Mouse (Mus musculus): Measurements from ENCODE around the gene Lhpp.
"Not testable (repeated sequence)": the region's sequence is repeated elsewhere in the genome, so short reads cannot be mapped to it uniquely, and the experiment has no call there.

Lhpp gene

DNA sequence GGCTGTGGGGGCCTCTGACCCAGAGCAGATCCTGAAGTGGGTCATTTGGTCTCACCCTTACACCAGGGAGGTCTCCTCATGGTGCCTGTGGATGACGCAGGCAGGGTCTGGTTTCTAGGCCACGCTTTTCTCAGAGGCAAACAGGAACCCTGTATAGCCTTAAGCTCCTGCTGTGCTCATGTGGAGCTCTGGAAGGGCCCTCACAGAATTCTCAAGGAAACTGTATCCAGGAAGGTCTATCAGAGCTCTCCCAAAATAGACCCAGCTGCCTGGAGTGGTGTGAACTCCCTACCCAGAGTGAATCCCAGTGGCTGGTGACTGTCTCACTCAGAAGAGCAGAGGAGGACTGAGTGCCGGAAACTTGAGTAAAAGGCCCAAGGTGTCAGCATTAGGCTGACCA, 44.0 kb downstream of the Lhpp start:
- DNase-seq, result no peak

DNA sequence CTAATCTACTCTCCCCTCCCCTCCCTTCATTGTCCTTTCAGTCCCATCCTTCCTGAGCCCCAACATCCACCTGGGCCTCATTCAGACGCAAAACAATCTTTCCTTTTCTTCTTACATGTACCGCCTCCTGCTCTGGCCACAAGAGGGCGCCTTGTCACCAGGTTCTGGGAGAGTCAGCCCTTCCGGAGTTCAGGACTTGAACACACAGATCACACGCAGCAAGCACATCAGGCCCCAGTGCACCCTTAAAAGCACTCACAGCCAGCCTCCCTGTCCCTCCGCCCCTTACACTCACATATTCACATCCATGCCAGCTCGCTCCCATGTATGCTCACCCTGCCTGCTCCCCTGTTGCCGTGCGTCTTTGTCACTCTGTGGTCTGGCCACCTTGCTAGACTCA, 45.6 kb downstream of the Lhpp start:
- DNase-seq, result peak; percentile 90

DNA sequence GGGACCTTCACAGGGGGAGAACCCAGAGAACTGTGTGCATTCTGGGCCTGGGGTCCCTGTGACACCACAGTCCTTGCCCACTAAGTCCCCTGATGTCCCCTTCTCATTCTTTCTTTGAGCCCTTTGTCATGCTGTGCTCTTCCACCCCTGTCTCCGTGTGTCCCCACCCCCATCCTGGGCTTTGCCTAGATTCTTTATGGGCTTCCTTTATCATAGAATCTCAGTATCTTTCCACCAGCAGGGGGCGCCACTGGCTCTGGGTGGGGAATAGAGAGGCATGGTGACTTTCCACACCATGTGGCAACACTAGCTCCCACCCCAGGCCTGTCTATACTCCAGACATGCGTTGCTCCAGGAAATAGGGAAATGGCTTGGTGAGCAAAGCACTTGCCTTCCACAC, 46.1 kb downstream of the Lhpp start:
- DNase-seq, result peak; percentile 90

DNA sequence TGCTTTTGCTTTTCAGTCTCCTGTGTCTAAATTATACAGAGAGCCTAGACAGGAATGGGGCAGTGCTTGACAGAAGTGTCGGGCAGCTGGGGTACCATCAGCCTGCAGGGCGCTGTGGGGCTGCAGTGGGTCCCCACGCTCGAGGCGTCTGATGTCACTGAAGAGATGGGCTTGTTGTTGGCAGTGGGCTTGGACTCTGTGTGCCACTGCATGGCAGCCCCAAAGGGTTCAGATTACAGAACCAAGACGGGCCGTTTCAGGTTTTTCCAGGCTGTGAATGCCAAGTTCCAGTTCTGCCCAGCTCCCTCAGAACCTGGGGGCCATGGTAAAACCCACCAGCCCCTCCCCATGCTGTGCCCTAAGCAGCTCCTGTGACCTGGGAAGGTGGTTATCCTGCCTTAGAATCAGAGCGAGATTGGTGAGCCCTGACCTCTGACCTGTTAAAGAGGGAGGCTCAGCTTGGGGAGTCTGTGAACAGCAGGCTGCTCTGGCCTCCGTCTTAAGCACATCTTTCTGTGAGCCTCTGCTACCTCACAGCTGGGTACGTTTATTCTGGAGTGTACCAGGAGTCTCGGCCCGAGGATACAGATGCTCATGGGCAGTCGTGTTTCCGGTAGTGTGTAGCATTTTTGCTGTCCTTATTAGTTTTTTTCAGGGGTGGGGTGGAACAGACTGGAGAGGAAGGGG, 47.1 kb downstream of the Lhpp start:
- DNase-seq, result no peak

DNA sequence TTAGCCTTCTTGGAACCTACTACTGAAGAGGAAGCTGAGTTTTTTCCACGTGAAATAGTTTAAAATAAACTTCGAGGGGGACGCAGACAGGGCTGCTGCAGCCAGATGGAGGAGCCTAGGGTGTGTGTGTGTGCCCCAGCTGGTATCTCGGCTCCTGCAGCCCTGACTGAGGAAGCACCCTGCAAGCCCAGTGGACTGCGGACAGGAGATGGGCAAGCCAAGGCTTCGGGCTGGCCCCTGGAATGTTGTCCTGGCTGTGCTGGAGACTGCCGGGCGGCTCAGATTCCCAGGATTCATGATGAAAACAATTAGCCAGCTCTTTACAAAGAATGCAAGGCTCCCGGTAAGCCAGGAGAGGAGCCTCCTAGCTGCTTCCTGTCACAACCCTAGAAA, 47.6 kb downstream of the Lhpp start:
- DNase-seq, result peak; percentile 52

DNA sequence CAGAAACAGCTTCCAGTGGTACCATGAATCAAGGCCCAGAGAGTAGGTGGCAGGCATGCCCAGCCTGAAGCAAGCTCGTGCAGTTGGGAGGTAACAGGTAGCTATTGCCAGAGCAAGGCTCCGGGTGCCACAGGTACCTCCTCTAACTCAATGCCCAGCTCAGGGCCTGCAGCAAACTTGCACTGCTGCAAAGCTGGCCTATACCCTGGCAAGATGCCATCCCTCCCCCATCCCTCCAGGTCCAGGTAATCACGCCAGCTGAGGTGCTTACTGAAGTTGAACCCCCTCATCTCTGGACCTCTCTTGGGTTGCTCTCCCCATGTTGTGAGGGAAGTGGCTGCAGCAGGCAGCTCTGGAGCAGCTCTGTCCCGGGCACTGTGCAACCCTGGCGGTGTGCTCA, 48.2 kb downstream of the Lhpp start:
- DNase-seq, result peak; percentile 55

DNA sequence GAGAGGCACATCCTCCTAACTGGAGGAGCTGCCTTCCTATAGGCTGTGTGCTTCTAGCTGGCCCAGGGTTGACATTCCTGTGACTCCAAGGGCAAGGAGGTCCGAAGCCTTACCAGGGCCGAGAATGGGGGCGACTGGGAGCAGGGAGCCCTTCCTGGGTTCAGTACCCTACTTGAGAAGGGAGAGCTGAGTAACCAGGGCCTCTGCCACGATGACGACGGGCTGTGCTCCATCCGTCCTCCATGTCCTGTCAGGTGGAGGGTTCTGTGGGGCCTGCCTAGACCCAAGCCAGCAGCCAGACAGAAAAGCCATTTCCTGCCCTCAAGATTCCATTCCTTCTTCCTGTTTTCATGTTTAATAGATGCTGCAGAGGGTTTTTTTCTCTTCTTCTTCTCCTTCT, 49.2 kb downstream of the Lhpp start:
- no peak for DNase-seq

DNA sequence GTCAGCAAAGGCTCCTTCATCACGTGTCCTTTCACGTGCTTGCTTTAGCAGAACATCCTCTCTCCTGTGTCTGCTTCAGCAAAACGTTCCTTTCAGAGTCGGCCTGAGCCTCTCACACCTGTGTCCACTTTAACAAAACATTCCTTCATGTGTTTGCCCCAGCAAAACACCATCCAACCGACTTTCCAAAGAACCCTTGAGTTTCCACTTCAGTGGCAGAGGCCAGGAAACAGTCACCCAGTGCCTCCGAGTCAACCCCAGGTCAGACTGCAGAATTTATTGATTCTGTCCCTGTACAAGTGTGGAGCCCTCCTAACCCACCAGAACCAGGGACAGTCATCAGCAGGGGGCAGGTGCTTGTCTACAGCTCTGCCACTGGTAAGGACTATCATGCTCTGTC, 52.4 kb downstream of the Lhpp start:
- DNase-seq, result not testable (repeated sequence)

DNA sequence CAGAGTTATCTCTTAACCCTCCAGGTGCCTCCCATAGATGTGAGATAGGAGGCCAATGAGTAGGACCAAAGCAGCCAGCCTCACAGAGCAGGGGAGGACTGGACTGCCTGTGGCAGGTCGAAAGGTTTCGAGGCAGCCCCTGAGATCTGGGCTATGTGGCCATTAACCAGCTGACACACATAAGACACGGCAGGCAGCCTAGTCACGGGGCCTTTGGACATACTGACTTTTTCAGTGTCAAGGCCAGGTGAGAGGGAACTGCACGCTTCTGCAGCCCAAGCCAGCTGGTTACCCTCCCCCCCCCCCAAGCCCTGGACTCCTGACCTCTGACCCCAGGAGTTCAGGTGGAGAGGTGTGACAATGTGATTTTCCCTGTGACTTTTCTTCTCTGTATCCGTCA, 54.4 kb downstream of the Lhpp start:
- no peak for DNase-seq

DNA sequence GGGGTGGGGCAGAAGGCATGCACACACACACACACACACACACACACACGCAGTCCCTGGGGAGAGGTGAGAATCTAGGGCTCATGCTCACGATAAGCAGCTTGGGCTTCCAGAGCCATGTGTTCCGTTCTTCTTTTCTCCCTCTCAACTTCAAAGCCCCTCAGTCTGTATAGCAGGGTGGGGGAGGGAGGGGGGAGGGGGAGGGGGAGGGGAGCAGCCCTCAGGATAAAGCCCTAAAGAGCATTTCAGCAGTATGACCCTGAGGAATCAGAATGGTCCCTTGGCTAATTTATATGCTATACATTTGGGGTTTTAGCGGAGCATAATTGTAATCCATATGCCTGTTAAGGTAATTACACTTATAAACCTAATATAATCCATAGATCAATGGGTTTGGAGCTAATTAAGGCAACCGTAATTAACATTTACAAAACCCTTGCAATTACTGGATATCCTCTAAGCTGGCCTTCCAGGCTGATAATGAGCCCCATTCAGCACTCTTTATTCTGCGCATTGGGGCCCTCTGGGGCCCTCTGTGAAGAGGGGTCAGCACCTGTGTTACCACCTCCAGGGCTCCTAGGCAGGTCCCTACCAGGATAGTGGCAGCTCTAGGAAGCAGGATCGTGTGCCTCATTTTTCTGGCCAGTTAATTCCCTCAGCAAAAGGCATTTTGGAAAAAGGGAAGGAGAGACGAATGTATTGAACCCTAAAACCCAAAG, 55.4 kb downstream of the Lhpp start:
- DNase-seq, result no peak

DNA sequence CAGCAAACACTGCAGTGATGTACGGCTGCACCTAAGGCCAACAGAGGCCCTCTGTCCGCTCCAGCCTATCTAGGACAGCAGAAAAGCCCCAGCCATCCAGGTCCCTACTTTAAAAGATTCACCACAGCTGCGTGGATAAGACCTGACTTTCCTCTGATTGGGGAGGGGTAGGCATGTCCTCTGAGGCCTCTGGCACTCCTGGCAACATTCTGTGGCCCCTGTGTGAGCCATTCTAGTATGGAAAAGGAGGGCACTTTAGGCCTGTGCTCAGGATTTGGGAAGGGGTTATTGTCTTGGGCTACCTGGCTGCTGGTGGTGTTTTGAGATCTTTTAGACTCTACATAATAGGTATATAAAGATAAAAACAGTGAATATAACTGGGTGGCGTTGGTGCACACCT, 56.1 kb downstream of the Lhpp start:
- DNase-seq, result no peak

DNA sequence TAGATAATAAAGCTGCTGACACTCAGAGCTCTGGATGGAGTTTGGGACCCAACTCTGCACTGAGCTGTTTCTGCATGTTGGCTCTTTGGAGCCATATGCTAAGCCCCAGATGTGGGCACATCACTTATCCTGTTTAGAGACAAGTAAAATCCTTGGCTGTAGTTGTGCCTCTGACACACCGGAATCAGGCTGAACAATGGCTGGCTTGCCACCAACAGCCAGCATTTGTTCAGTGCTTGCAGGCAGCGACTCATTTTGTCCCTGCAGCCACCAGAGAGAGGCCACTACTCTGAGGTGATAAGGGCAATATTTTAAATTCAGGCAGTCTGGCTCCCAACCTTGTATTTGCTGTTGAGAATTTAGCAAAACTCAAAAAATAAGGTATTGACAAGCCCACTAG, 58.2 kb downstream of the Lhpp start:
- peak; percentile 78 for DNase-seq

DNA sequence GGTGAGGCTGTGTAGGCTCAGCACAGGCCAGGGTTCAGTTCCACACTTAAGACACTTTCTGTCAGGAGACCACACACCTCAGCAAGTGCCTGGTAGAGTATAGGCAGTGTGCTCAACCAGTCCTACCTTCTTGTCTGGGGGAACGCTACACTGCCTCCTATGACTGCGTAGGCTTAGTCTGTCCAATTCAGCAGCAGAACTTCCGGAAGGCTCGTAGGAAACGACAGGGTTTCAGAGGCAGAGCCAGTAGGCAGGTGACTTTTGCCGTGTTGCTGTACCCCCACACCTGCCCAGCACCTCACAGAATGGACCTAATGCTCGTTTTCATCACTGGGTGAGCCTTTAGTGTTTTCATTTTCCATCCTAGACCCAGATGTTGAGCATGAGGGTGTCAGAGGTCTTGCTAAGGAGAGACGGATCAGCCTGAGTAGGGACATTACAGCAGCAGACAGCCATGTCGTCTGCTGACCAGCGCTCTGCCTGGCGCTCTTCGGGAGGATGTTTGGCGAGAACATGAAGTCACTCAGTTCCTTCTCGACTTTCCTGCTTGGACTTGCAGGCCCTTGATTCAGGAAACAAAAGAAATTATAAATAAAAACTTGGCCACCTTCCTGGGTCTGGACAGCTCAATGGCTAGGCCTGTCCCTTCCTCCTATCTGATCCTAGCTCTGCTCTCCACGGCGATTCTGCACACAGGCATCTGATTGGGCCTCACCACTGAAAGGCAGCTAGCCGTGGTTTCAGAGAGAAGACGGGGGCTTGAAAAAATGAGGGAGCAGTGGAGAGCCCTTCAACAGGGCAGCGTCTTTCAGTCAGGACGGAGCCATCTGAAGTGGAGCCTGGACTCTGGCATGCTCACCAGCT, 59.8 kb downstream of the Lhpp start:
- peak; percentile 54 for DNase-seq

DNA sequence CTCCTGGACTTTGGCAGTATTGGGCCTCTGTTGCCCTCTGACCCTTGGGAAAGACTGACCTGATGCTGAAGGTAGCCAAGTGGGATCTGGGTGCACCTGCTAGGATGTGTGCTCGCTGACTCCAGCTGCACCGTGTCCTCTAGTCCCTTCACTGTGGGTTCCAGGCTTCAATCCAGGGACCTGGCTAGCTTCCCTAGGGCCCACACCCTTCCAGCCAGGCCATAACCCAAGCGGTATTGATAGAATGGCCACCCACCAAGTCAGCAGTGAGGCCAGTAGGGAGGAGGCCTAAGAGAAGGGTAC, 60.4 kb downstream of the Lhpp start:
- DNase-seq, result peak; percentile 50

DNA sequence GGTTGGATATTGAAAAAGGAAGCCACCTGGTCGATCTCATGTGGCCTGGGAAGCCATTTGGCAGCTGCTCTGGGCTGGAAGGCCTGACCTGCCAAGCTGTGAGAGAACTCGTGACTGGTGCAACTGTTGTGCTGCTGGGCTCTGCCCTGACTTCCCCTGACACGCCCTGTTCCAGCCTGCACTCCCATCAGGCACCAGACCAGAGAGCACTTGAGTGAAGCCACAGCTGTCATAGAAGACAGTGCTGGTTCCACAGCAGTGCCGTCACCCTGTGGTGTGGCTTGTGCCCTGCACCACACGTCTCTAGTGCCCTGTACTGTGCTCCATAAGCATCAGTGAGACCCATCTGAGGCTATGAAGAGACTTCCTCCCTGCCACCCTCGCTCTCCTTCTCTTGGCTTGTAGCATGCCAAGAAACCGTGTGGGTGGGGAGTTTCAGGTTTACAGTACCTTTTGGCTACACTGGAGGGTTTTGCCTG, 62.1 kb downstream of the Lhpp start:
- DNase-seq, result peak; percentile 59

DNA sequence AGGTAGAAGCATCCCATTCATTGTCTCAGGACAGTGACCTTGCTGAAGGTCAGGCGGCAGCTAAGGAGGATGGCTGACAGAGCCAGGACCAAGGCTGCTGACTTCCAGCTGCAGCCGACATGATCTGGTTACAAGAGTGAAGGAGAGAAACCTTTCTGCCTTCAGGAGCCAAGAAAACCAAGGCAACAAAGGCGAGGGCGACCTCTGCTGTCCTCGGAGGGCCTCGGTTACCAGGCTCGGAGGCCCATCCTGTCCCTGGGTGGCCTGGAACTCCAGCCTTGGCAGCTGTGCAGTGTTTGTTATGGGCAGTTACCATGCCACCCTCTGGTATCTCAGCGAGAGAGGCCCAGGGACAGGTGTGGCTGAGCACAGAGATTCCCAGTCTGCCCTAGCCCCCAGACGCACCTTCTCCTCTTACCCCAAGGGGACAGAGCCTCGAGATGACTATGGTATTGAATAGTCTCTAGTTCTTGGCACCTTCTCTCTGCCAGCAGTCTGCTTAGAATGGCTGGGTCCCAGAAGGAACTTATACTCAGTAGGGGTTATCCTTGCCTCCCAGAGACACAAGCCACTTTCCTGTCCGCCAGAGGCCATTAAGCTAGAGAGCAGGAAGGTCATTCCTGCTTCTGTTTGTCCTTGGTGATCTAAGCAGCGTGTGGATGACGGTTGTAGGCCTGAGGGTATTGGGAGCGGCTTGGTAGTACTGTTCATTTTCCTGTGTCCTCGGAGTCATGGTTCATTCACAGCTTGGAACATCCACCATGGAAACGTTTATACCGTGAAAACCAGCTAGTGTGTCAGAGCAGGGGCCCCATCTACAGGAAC, 63.7 kb downstream of the Lhpp start:
- peak; percentile 51 for DNase-seq

DNA sequence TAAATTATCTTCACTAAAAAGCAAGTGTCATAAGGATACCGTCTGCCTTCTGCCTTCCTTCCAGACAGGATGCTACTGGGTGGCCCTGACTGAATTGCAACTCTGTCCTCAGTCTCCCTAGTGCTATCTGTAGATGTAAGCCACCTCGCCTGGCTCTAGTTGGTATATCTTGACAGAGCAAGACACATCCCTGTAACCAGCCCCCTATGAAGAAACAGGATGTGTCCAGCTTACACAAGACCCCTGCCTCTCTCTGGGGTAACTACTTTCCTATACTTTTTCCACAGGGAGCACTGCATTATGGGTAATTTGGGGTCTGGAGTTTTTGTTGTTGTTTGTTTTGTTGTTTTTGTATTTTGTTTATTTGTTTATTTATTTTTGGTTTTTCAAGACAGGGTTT, 65.5 kb downstream of the Lhpp start:
- DNase-seq, result no peak

DNA sequence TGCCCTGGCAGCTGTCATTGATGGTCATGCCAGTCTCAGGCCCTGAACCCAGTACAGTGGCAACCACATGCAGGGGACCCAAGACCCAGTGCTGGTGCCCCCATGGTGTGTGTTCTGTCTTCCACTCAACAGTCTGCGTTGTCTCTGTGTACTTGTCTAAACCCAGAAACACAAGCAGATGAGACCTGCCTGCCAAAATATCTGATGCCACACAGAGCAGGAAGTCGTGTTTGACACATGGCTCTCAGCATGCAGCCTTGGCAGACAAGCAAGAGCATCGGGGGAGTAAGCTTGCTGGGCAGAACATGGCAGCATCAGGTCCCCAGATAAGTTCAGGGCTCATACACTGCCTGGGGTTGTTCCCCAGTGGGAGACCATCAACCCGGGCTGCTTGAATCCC, 68.7 kb downstream of the Lhpp start:
- no peak for DNase-seq

DNA sequence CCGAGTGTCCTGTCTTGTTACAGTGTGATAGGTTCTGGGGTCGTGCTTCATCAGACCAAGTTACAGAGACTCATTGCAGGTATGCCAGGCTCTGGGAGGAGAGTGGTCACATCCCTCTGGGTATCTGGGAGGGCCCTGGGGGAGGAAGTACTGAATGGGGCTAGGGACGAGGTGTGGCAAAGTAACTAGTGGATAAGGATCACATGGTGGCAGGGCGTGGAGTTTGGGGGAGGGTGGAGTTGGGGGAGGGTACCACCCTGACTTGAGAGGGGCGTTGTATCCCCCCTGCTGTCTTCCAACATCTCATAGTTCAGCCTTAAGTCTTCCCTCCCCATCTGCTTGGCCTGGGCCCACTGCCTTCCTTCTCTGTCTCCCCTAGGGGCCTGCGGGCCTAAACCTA, 69.1 kb downstream of the Lhpp start:
- DNase-seq, result no peak

DNA sequence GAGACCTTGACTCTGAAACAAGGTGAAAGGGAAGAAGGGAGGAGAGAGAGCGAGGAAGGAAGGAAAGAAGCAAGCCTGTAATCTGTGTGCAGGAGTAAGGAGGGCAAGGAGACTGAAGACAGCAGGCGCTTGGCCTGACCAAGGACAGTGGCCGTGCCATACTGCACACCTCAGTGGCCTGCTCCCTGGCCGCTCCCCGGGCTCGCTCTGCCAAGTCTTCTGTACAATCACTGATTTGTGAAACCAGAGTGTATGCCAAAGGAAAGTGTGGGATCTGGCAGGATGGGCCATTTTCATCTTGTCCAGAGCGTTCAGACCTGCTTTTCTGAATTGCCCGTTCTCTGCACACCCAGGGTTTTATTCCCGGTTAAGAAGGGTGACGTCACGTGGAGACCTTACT, 70.9 kb downstream of the Lhpp start:
- no peak for DNase-seq

DNA sequence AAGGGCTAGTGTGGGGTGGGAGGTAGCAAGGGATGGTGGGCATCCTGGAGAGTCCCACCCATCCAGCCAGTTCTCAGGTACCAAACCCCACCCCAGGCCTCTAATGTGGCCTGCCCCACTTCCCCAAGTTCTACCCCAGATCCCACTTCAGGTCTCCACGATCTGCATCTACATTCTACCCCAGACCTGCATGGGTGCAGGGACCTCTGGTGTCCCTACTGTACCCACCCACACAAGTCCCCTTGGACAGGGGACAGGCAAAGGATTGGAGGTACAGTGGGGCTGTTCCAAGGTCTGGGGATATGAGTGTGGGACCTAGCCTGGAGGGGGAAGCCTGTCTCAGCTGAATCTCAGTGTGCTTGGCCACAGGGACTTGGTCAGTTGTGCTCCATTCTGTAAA, 71.4 kb downstream of the Lhpp start:
- no peak for DNase-seq

DNA sequence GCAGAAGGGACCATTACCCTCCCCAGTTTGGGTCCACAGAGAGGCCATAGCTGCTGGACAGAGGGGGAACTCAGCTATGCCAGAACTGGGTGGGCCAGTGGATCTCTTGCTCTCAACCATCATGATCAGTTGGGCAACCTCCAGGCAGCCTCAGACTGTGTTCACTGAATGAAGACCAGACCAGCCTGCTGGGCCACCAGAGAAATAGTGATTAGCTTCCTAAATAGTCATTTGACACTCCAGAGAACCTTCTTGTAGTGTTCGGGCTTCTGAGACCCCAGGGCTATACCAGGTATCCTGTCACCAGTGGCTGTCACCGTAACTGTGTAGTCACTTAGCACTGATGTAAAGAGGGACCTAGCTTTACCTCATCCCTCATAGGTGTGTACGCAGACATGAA, 71.9 kb downstream of the Lhpp start:
- no peak for DNase-seq

DNA sequence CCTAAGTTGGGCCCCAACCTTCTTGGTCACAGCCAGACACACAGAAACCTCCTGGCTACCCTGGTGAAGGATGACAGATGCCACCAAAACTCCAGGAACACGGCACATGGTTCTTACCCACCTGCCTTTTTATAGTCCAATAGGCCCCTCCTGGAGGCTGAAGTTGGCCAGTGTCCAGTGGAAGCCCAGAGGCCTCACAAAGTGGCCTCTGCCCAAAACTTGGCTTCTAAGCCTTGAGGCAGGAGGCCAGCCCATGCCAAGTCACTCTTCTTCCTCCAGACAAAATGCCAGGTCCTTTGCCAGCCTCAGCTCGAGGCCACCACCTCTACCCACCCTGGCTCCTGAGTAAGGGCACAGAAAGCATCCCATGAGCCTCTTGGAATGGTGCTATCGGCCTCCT, 72.5 kb downstream of the Lhpp start:
- no peak for DNase-seq

Measured in kidney, postnatal 14 days (tissue).